Mouse (Mus musculus) liver, embryonic 12.5 days (tissue): ENCODE data around the gene Pde2a. TPM values are rescaled to one million over a fixed set of nuclear protein-coding genes. Genes with fewer than 3 reads are reported as not detected.

Experiments used
- ATAC-seq: fragments of 200-750 bp; cut with Nextera tagmentation; 2 replicates; pipeline ENCODE4 v1.8.0; 2017; ENCODE audit warnings: moderate number of reproducible peaks, mild to moderate bottlenecking, moderate library complexity
- H3K27ac ChIP-seq: fragments of 300-500 bp; sonication (generic); 2 replicates; pipeline ENCODE4 v1.5.1; 2016; ENCODE audit warnings: mild to moderate bottlenecking
- H3K27me3 ChIP-seq: fragments of 300-500 bp; sonication (generic); replicated peaks from 2 replicates; pipeline ENCODE4 v1.6.1; 2016; ENCODE audit warnings: mild to moderate bottlenecking, moderate library complexity
- H3K36me3 ChIP-seq: fragments of 300-500 bp; sonication (generic); 2 replicates; pipeline ENCODE4 v1.6.1; 2016; ENCODE audit warnings: mild to moderate bottlenecking, moderate library complexity
- H3K4me1 ChIP-seq: fragments of 300-500 bp; sonication (generic); 2 replicates; pipeline ENCODE4 v1.6.1; 2016
- H3K4me2 ChIP-seq: fragments of 300-500 bp; sonication (generic); 2 replicates; pipeline ENCODE4 v1.6.1; 2016; ENCODE audit warnings: mild to moderate bottlenecking, moderate library complexity
- H3K4me3 ChIP-seq: fragments of 300-500 bp; sonication (generic); 2 replicates; pipeline ENCODE4 v1.5.1; 2016; ENCODE audit warnings: mild to moderate bottlenecking, moderate library complexity
- H3K9ac ChIP-seq: fragments of 300-500 bp; sonication (generic); 2 replicates; pipeline ENCODE4 v1.6.1; 2016; ENCODE audit warnings: mild to moderate bottlenecking, moderate library complexity
- H3K9me3 ChIP-seq: fragments of 300-500 bp; sonication (generic); replicated peaks from 2 replicates; pipeline ENCODE4 v1.6.1; 2016; ENCODE audit warnings: mild to moderate bottlenecking, moderate library complexity
- WGBS: fragments of 180-500 bp; shearing (Covaris S2); methylation state at CpG from one replicate; pipeline ENCODE4 v1.1.7; 2016; ENCODE audit not compliant: insufficient replicate concordance; 5-methylcytosine and 5-hydroxymethylcytosine counted together
- polyA plus RNA-seq: library from polyadenylated mRNA; unstranded; fragments of >200 nt; fragmentation: Nextera tagmentation; extraction: Ambion mirVana; gene quantifications from 2 replicates; pipeline ENCODE4 v1.2.1, GENCODE M21; 2016

The Pde2a gene
- polyA plus RNA-seq, 1 experiment from 2014 or later = 12.0 TPM

GRCm38 (mm10) chr7:101457283-101457682, 35.8 kb downstream of the Pde2a start:
- Histone ChIP-seq H3K4me1 (no peaks in the 10 kb centered on the region), H3K36me3 (no peaks in the 10 kb centered on the region), H3K27me3 (peaks cover 51% of the 10 kb centered on the region), H3K4me3 (no peak overlapping the region), H3K27ac (no peak overlapping the region), H3K9ac (no peak overlapping the region), H3K9me3 (no peaks in the 10 kb centered on the region), H3K4me2 (no peak overlapping the region)
- ATAC-seq = no peak
- 63% methylated on average over 5 of the region's 5 CpGs for WGBS

- Histone ChIP-seq H3K9ac (no peak overlapping the region), H3K4me3 (no peak overlapping the region), H3K36me3 (no peaks in the 10 kb centered on the region), H3K27me3 (peaks cover 45% of the 10 kb centered on the region), H3K4me1 (no peaks in the 10 kb centered on the region), H3K27ac (no peak overlapping the region), H3K9me3 (no peaks in the 10 kb centered on the region), H3K4me2 (no peak overlapping the region)
- 36% methylated on average over 8 of the region's 8 CpGs for WGBS
- no peak for ATAC-seq
Observed at GRCm38 (mm10) chr7:101457801-101458200, 36.3 kb downstream of the Pde2a start.

DNA sequence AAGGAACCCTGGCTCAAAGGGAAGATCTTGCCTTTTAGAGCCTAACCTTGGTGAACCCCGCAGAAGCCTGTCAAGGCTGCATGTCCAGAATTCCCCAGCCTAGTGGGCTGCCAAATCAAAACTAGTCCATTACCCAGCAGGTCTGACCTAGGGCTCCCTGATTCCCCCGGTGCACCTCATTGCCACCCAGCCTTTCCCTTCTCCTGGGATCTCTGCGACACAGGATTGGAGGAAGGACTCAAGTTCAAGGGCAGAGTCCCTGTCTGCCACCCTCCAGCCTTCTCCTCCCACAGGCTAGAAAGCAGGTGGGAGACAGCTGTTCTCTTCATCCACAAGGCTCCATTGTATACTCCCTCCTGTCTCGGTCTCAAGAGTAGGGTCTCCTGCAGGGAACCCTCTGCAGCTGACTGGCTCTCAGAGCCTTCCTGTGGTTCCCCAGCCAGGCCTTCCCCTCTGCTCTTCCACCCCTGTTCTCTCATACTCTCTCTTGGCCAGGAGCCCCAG, 36.8 kb downstream of the Pde2a start:
- 75% methylated on average over 4 of the region's 4 CpGs for WGBS
- no peak for ATAC-seq
- Histone ChIP-seq H3K9me3 (no peaks in the 10 kb centered on the region), H3K4me1 (no peaks in the 10 kb centered on the region), H3K27me3 (peaks cover 40% of the 10 kb centered on the region), H3K27ac (no peak overlapping the region), H3K4me3 (no peak overlapping the region), H3K4me2 (no peak overlapping the region), H3K36me3 (no peaks in the 10 kb centered on the region), H3K9ac (no peak overlapping the region)

DNA sequence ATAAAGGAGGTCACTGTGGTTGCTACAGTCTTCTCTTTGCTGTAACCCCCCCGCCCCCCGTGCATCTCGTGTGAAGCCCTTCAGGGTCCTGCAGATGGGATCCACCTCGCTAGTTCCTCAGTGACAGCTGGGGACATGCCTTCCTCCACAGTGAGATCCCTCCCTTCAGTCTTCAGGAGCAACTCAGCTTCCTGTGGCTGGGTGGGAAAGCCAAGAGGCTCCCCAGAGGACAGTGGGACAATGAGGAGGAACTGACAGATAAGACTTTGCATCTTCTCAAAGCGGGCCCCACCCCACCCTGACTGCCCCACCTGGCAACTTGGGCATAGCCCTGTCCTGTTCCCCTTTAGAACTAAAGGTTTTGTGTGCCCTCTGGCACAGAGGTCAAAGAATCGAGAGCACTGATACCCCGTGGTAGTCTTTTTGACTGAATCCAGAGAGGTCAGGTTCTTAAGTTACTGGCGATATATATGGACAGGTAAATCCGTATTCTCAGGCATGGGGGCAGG, 37.9 kb downstream of the Pde2a start:
- no peaks in the 10 kb centered on the region for H3K4me1 ChIP-seq
- no peak overlapping the region for H3K9ac ChIP-seq
- no peaks in the 10 kb centered on the region for H3K36me3 ChIP-seq
- H3K4me3 ChIP-seq = no peak overlapping the region
- H3K9me3 ChIP-seq = no peaks in the 10 kb centered on the region
- no peak overlapping the region for H3K4me2 ChIP-seq
- H3K27me3 ChIP-seq = peaks cover 33% of the 10 kb centered on the region; the same call in 1 of the 2 replicates
- H3K27ac ChIP-seq = no peak overlapping the region
- WGBS = 54% methylated on average over 9 of the region's 9 CpGs
- ATAC-seq = no peak

- H3K36me3 ChIP-seq = no peaks in the 10 kb centered on the region
- no peak; the same call in 1 of the 2 replicates for ATAC-seq
- no peak overlapping the region for H3K4me2 ChIP-seq
- H3K4me3 ChIP-seq = no peak overlapping the region
- H3K4me1 ChIP-seq = peaks cover 5% of the 10 kb centered on the region
- H3K9me3 ChIP-seq = no peaks in the 10 kb centered on the region
- H3K27ac ChIP-seq = no peak overlapping the region
- H3K9ac ChIP-seq = no peak overlapping the region
- 37% methylated on average over 10 of the region's 10 CpGs for WGBS
- H3K27me3 ChIP-seq = peaks cover 26% of the 10 kb centered on the region; the same call in 1 of the 2 replicates
Observed at GRCm38 (mm10) chr7:101459923-101460607, 38.6 kb downstream of the Pde2a start.

GRCm38 (mm10) chr7:101460608-101460957, 39.1 kb downstream of the Pde2a start:
- H3K36me3 ChIP-seq = no peaks in the 10 kb centered on the region
- no peak overlapping the region for H3K9ac ChIP-seq
- no peaks in the 10 kb centered on the region for H3K9me3 ChIP-seq
- no peak overlapping the region for H3K4me2 ChIP-seq
- peaks cover 20% of the 10 kb centered on the region; the same call in 1 of the 2 replicates for H3K27me3 ChIP-seq
- ATAC-seq = no peak
- peaks cover 10% of the 10 kb centered on the region for H3K4me1 ChIP-seq
- H3K4me3 ChIP-seq = no peak overlapping the region
- H3K27ac ChIP-seq = no peak overlapping the region
- 49% methylated on average over 10 of the region's 10 CpGs for WGBS

- Histone ChIP-seq H3K27me3 (0 out of 2 replicates have a peak, but pooled peaks cover 13% of the 10 kb centered on the region), H3K9me3 (no peaks in the 10 kb centered on the region), H3K9ac (no peak overlapping the region), H3K4me1 (peaks cover 12% of the 10 kb centered on the region), H3K4me2 (no peak overlapping the region), H3K4me3 (no peak overlapping the region), H3K36me3 (no peaks in the 10 kb centered on the region), H3K27ac (no peak overlapping the region)
- no peak for ATAC-seq
- WGBS = 62% methylated on average over 11 of the region's 11 CpGs
Observed at GRCm38 (mm10) chr7:101461571-101461970, 40.1 kb downstream of the Pde2a start.

DNA sequence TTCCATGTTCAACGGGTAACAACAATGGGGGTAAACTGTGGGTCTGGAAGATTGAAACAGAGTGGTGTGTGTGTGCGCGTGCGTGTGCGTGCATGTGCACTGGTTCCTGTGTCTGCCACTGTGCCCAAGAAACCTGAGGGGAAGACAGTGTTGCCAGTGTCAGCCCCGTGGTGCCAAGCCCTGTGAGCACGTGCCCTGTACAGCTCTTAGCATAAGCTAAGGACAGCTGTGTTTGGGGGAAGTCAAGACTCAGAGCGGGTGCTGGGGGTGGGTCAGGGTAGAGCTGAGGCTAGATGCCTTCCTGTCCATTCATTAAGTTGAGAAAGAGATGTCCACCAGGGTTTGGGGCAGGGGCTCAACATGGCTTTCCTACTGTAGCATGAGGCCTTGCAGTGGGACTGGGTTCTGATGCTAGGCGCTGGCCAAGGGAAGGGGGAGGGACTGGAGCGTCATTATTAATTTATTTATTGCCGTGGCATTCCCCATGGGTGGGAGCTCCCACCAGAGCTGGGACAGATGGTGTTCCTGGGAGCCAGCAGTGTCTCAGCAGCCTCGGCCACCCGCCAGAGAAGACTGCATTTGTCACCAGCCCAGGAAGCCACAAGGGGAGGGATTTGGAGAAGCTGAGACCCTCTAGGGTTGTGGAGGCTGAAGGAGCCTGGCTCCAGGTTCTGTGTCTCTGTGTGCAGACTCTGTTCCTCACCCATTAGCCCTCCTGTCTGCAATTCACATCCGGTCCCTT, 41.0 kb downstream of the Pde2a start:
- Histone ChIP-seq H3K36me3 (no peaks in the 10 kb centered on the region), H3K9ac (no peak overlapping the region), H3K4me3 (no peak overlapping the region), H3K9me3 (no peaks in the 10 kb centered on the region), H3K27me3 (0 out of 2 replicates have a peak, but pooled peaks cover 10% of the 10 kb centered on the region), H3K4me1 (peaks cover 12% of the 10 kb centered on the region), H3K4me2 (no peak overlapping the region), H3K27ac (no peak overlapping the region)
- ATAC-seq = no peak
- 56% methylated on average over 14 of the region's 14 CpGs for WGBS

DNA sequence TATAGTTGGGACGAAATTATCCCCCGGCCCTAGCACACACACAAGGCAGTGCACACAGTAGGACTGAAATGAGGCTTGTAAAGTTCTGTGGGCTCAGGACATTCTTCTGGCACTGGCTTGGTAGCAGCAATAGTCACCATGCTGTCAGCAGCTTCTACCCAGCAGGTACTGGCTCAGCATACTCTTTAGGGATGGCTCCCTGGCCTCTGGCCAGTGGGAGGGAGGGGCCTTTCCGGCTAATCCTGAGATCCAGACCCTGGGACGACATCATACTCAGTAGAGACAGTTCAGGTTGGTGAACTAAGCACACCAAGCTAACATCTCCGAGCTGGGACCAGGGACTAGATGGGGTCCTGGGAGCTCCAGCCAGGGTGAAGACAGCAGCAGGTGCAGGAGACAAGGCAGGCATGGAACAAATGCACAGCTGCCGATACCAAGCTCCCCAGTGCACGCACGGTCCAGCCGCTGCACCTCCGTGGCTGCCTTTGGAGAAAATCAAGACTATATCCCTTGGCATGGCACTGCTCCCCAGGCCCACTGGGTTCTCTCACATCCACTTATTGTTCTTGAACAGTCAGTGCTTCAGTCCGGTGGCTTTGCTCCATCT, 42.3 kb downstream of the Pde2a start:
- no peaks in the 10 kb centered on the region for H3K36me3 ChIP-seq
- no peaks in the 10 kb centered on the region for H3K9me3 ChIP-seq
- H3K4me3 ChIP-seq = no peak overlapping the region
- 70% methylated on average over 11 of the region's 11 CpGs for WGBS
- H3K4me1 ChIP-seq = peaks cover 12% of the 10 kb centered on the region
- no peak overlapping the region for H3K9ac ChIP-seq
- H3K27me3 ChIP-seq = 0 out of 2 replicates have a peak, but pooled peaks cover 7% of the 10 kb centered on the region
- H3K4me2 ChIP-seq = no peak overlapping the region
- no peak for ATAC-seq
- no peak overlapping the region for H3K27ac ChIP-seq

- Histone ChIP-seq H3K27me3 (no peaks in the 10 kb centered on the region), H3K27ac (no peak overlapping the region), H3K4me1 (peaks cover 12% of the 10 kb centered on the region), H3K4me2 (no peak overlapping the region), H3K4me3 (no peak overlapping the region), H3K36me3 (no peaks in the 10 kb centered on the region), H3K9ac (no peak overlapping the region), H3K9me3 (no peaks in the 10 kb centered on the region)
- 44% methylated on average over 4 of the region's 4 CpGs for WGBS
- no peak for ATAC-seq
Observed at GRCm38 (mm10) chr7:101464927-101465326, 43.4 kb downstream of the Pde2a start.

GRCm38 (mm10) chr7:101465392-101465791, 43.9 kb downstream of the Pde2a start:
- no peak overlapping the region for H3K9ac ChIP-seq
- 16% methylated on average over 14 of the region's 14 CpGs for WGBS
- no peak overlapping the region for H3K4me2 ChIP-seq

More at GRCm38 (mm10) chr7:101465392-101465791, 43.9 kb downstream of the Pde2a start:
- no peaks in the 10 kb centered on the region for H3K27me3 ChIP-seq
- peak overlapping the region; percentile 22; the same call in 1 of the 2 replicates for H3K27ac ChIP-seq
- no peak overlapping the region for H3K4me3 ChIP-seq
- ATAC-seq = peak; percentile 48; the same call in 1 of the 2 replicates
- peaks cover 12% of the 10 kb centered on the region for H3K4me1 ChIP-seq
- no peaks in the 10 kb centered on the region for H3K9me3 ChIP-seq
- no peaks in the 10 kb centered on the region for H3K36me3 ChIP-seq
